Mouse (Mus musculus): ENCODE measurements around the gene Tspan9. TPM values are rescaled to one million over a fixed set of nuclear protein-coding genes. Genes with fewer than 3 reads are reported as not detected.

Tspan9 gene
- polyA plus RNA-seq, 1 experiment: 312 TPM

GRCm38 (mm10) chr6:127978941-127979340, 164.5 kb downstream of the Tspan9 start:
- WGBS: 88% methylated on average over 20 of the region's 20 CpGs
- DNase-seq: no peak
- TF ChIP-seq POLR2A (IDR thresholded peaks at IDR 0.05; ENCODE audit: borderline replicate concordance, extremely low read depth, low read depth, low read length): no peak
- no peak for TF ChIP-seq CTCF (IDR thresholded peaks at IDR 0.05; ENCODE audit: insufficient read depth, low read length)

GRCm38 (mm10) chr6:127976695-127977094, 166.7 kb downstream of the Tspan9 start:
- Histone ChIP-seq H3K4me3 (replicated peaks; ENCODE audit: extremely low read depth, low read depth, low read length) (no peak overlapping the region), H3K4me1 (ENCODE audit: control insufficient read depth, insufficient read depth, low read length) (no peaks in the 10 kb centered on the region)
- 72% methylated on average over 6 of the region's 6 CpGs for WGBS

More at GRCm38 (mm10) chr6:127978941-127979340, 164.5 kb downstream of the Tspan9 start:
- H3K4me1 ChIP-seq (ENCODE audit: control insufficient read depth, insufficient read depth, low read length): no peaks in the 10 kb centered on the region
- H3K4me3 ChIP-seq (replicated peaks; ENCODE audit: extremely low read depth, low read depth, low read length): no peak overlapping the region

GRCm38 (mm10) chr6:127974000-127974399, 169.4 kb downstream of the Tspan9 start:
- no peak for DNase-seq
- Histone ChIP-seq H3K4me1 (ENCODE audit: control insufficient read depth, insufficient read depth, low read length) (no peaks in the 10 kb centered on the region), H3K4me3 (replicated peaks; ENCODE audit: extremely low read depth, low read depth, low read length) (no peak overlapping the region)
- TF ChIP-seq POLR2A (IDR thresholded peaks at IDR 0.05; ENCODE audit: borderline replicate concordance, extremely low read depth, low read depth, low read length) (no peak), CTCF (IDR thresholded peaks at IDR 0.05; ENCODE audit: insufficient read depth, low read length) (no peak)
- 53% methylated on average over 9 of the region's 9 CpGs for WGBS

More at GRCm38 (mm10) chr6:127976695-127977094, 166.7 kb downstream of the Tspan9 start:
- TF ChIP-seq POLR2A (IDR thresholded peaks at IDR 0.05; ENCODE audit: borderline replicate concordance, extremely low read depth, low read depth, low read length): no peak
- no peak for TF ChIP-seq CTCF (IDR thresholded peaks at IDR 0.05; ENCODE audit: insufficient read depth, low read length)
- no peak for DNase-seq

- DNase-seq: no peak
- no peak for TF ChIP-seq POLR2A (IDR thresholded peaks at IDR 0.05; ENCODE audit: borderline replicate concordance, extremely low read depth, low read depth, low read length)
- no peak overlapping the region for H3K4me3 ChIP-seq (replicated peaks; ENCODE audit: extremely low read depth, low read depth, low read length)
- 74% methylated on average over 6 of the region's 6 CpGs for WGBS
- H3K4me1 ChIP-seq (ENCODE audit: control insufficient read depth, insufficient read depth, low read length): no peaks in the 10 kb centered on the region
Observed at GRCm38 (mm10) chr6:127973553-127973952, 169.8 kb downstream of the Tspan9 start.

- Histone ChIP-seq H3K4me1 (ENCODE audit: control insufficient read depth, insufficient read depth, low read length) (no peaks in the 10 kb centered on the region), H3K4me3 (replicated peaks; ENCODE audit: extremely low read depth, low read depth, low read length) (no peak overlapping the region)
- 77% methylated on average over 5 of the region's 5 CpGs for WGBS
- DNase-seq: no peak
- TF ChIP-seq POLR2A (IDR thresholded peaks at IDR 0.05; ENCODE audit: borderline replicate concordance, extremely low read depth, low read depth, low read length) (no peak), CTCF (IDR thresholded peaks at IDR 0.05; ENCODE audit: insufficient read depth, low read length) (no peak)
Observed at GRCm38 (mm10) chr6:127971931-127972330, 171.5 kb downstream of the Tspan9 start.

- H3K4me1 ChIP-seq (ENCODE audit: control insufficient read depth, insufficient read depth, low read length): no peaks in the 10 kb centered on the region
- WGBS: 75% methylated on average over 5 of the region's 5 CpGs
- TF ChIP-seq CTCF (IDR thresholded peaks at IDR 0.05; ENCODE audit: insufficient read depth, low read length): no peak
- TF ChIP-seq POLR2A (IDR thresholded peaks at IDR 0.05; ENCODE audit: borderline replicate concordance, extremely low read depth, low read depth, low read length): no peak
Observed at GRCm38 (mm10) chr6:127970848-127971247, 172.5 kb downstream of the Tspan9 start.

GRCm38 (mm10) chr6:127970120-127970519, 173.3 kb downstream of the Tspan9 start:
- DNase-seq: peak; percentile 72
- no peaks in the 10 kb centered on the region for H3K4me1 ChIP-seq (ENCODE audit: control insufficient read depth, insufficient read depth, low read length)
- WGBS: 16% methylated on average over 7 of the region's 7 CpGs
- no peak overlapping the region for H3K4me3 ChIP-seq (replicated peaks; ENCODE audit: extremely low read depth, low read depth, low read length)
- TF ChIP-seq CTCF (IDR thresholded peaks at IDR 0.05; ENCODE audit: insufficient read depth, low read length) (peak; percentile 99), POLR2A (IDR thresholded peaks at IDR 0.05; ENCODE audit: borderline replicate concordance, extremely low read depth, low read depth, low read length) (no peak)

More at GRCm38 (mm10) chr6:127970848-127971247, 172.5 kb downstream of the Tspan9 start:
- H3K4me3 ChIP-seq (replicated peaks; ENCODE audit: extremely low read depth, low read depth, low read length): no peak overlapping the region
- DNase-seq: no peak

- Histone ChIP-seq H3K4me1 (ENCODE audit: control insufficient read depth, insufficient read depth, low read length) (no peaks in the 10 kb centered on the region), H3K4me3 (replicated peaks; ENCODE audit: extremely low read depth, low read depth, low read length) (no peak overlapping the region)
- DNase-seq: no peak
- WGBS: 77% methylated on average over 7 of the region's 7 CpGs
- no peak for TF ChIP-seq CTCF (IDR thresholded peaks at IDR 0.05; ENCODE audit: insufficient read depth, low read length)
- TF ChIP-seq POLR2A (IDR thresholded peaks at IDR 0.05; ENCODE audit: borderline replicate concordance, extremely low read depth, low read depth, low read length): no peak
Observed at GRCm38 (mm10) chr6:127969709-127970108, 173.7 kb downstream of the Tspan9 start.

- 66% methylated on average over 8 of the region's 8 CpGs for WGBS
- TF ChIP-seq POLR2A (IDR thresholded peaks at IDR 0.05; ENCODE audit: borderline replicate concordance, extremely low read depth, low read depth, low read length) (no peak), CTCF (IDR thresholded peaks at IDR 0.05; ENCODE audit: insufficient read depth, low read length) (no peak)
- DNase-seq: no peak
- Histone ChIP-seq H3K4me3 (replicated peaks; ENCODE audit: extremely low read depth, low read depth, low read length) (no peak overlapping the region), H3K4me1 (ENCODE audit: control insufficient read depth, insufficient read depth, low read length) (no peaks in the 10 kb centered on the region)
Observed at GRCm38 (mm10) chr6:127965497-127965896, 177.9 kb downstream of the Tspan9 start.

- TF ChIP-seq CTCF (IDR thresholded peaks at IDR 0.05; ENCODE audit: insufficient read depth, low read length): no peak
- no peak for TF ChIP-seq POLR2A (IDR thresholded peaks at IDR 0.05; ENCODE audit: borderline replicate concordance, extremely low read depth, low read depth, low read length)
- WGBS: 85% methylated on average over 1 of the region's 1 CpGs
- Histone ChIP-seq H3K4me1 (ENCODE audit: control insufficient read depth, insufficient read depth, low read length) (no peaks in the 10 kb centered on the region), H3K4me3 (replicated peaks; ENCODE audit: extremely low read depth, low read depth, low read length) (no peak overlapping the region)
- no peak for DNase-seq
Observed at GRCm38 (mm10) chr6:127960203-127960602, 183.2 kb downstream of the Tspan9 start.
